22 mouse cellular contexts compared by ENCODE assay signal in genomic region chr13:83001118-83001517, GRCm38 (mm10).
"Had no signal": no experiment of that assay in that cellular context is flagged by ENCODE, and none has a peak within 500 bp of the region (broad histone marks: within the 10 kb centered on the region; RNA-seq: fewer than 3 reads in every experiment).

No protein-coding gene starts in this region.

- H3K36me3 ChIP-seq: heart, embryonic 13.5 days; heart, embryonic 15.5 days; hindbrain, embryonic 10.5 days; hindbrain, embryonic 12.5 days; intestine, embryonic 15.5 days; limb, embryonic 13.5 days; limb, embryonic 15.5 days; liver, embryonic 12.5 days had no signal

- DNase-seq: gastrocnemius, postnatal 14 days; heart, adult 2 months; heart, postnatal 14 days; heart, postnatal 36 days; kidney, adult 18-20 months; kidney, adult 8-10 months; kidney, postnatal 10 days; kidney, postnatal 25 days; layer of hippocampus, adult 9-11 months; layer of hippocampus, postnatal 36 days; left cerebral cortex, postnatal 4 days had no signal

- ATAC-seq: hindbrain, embryonic 16.5 days; inflammation-experienced regulatory T-cells, adult 6 months; intestine, embryonic 15.5 days; intestine, postnatal 0 days; liver, embryonic 12.5 days had no signal

- H3K27me3 ChIP-seq: heart, embryonic 13.5 days; heart, embryonic 15.5 days; hindbrain, embryonic 12.5 days; intestine, embryonic 15.5 days; limb, embryonic 13.5 days; limb, embryonic 15.5 days; liver, embryonic 12.5 days had no signal
